Mouse (Mus musculus) testis, adult 2 months (tissue): Measurements from ENCODE around the gene Bcor.

ENCODE experiments used
- CTCF ChIP-seq: fragments of 200-500 bp; IDR thresholded peaks from 2 replicates; pipeline ENCODE4 v1.5.1; 2012; ENCODE audit warnings: low read depth, mild to moderate bottlenecking, inconsistent platforms, low read length, moderate library complexity; ENCODE audit not compliant: control insufficient read depth, insufficient read depth, insufficient replicate concordance
- POLR2A ChIP-seq: fragments of 200-500 bp; IDR thresholded peaks from 2 replicates; pipeline ENCODE4 v1.6.1; 2012; ENCODE audit warnings: low read depth, mild to moderate bottlenecking, inconsistent platforms, low read length, moderate library complexity; ENCODE audit not compliant: control insufficient read depth

DNA sequence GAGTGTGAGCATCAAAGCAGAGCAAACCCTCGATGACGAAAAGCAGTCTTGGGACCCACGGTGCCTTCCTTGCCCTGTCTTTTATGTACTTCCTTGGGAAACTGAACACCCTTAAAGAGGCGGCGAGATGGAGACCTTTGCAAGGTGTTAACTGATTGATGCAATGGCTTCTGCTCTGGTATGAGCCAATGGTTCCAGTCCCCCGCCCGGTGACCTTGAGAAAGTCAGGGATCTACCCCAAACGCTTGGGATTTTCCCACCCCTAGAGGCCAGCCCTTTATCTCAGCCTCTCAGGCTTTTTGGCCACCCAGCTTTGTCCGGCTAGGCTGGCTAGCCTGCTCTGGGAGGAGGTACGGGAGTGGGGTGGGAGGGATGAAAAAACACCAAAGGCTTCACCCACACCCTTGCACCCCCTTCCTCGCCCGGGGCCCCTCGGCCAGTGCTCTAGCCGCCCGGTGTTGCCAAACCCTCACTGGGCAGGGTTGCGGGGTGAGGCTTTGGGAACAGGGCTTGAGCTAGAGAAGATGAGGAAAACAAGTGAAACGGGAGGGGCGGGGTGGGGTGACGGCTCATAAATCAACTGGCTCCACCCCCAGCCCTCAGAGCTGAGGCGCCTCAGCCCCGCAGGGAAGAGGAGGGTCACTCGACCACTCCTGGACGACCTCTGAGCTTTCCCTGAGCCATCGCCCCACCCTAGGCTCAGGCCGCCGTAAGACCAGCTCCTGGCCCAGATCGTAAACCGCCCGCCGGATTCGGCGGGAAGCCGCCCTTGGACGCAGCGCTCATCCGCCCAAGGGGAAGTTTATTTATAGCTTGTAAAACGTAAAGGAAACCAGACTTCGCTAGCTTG lies 154.7 kb downstream of the Bcor start:
- TF ChIP-seq CTCF (no peak), POLR2A (no peak)
